Mouse (Mus musculus): ENCODE measurements around the gene 1810024B03Rik. TPM values are rescaled to one million over a fixed set of nuclear protein-coding genes. Genes with fewer than 3 reads are reported as not detected.
A peak's percentile ranks its signal among the peaks of the same experiment; 100 is the strongest.

The 1810024B03Rik gene
- polyA plus RNA-seq, 1 experiment = 8.1 TPM

DNA sequence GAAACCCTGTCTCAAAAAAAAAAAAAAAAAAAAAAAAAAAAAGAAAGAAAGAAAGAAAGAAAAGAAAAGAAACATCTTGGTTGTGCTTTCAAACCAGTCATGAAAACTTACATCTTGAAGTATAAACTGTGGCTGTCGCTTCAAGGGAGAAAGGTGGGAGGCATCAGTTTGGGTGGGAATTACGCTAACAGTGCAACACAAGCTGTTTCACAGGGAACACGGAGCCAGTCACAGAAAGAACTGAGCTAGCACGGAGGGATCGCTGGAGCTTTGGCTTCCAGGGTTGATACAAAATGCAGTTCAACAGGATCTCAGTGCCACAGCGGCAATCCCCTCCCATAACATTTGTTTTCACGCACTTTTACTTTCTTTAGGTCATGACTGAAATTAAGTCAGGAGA is 68.1 kb downstream of the 1810024B03Rik start:
- Histone ChIP-seq H3K27me3 (ENCODE audit: control insufficient read depth, insufficient read depth, low read length) (no peaks in the 10 kb centered on the region), H3K4me1 (ENCODE audit: control insufficient read depth, insufficient read depth, low read length) (peaks cover 16% of the 10 kb centered on the region), H3K27ac (ENCODE audit: control insufficient read depth, insufficient read depth, low read depth, low read length) (no peak overlapping the region), H3K4me3 (ENCODE audit: control insufficient read depth, low read depth, low read length) (peak overlapping the region; percentile 90), H3K36me3 (ENCODE audit: control insufficient read depth, insufficient read depth, low read length) (no peaks in the 10 kb centered on the region)
- TF ChIP-seq CTCF (IDR thresholded peaks at IDR 0.05; ENCODE audit: control insufficient read depth, insufficient read depth, insufficient replicate concordance, low read depth, low read length) = no peak
- no peak for TF ChIP-seq POLR2A (IDR thresholded peaks at IDR 0.05; ENCODE audit: control insufficient read depth, low read depth, low read length)

- Histone ChIP-seq H3K36me3 (ENCODE audit: control insufficient read depth, insufficient read depth, low read length) (no peaks in the 10 kb centered on the region), H3K4me3 (ENCODE audit: control insufficient read depth, low read depth, low read length) (no peak overlapping the region), H3K4me1 (ENCODE audit: control insufficient read depth, insufficient read depth, low read length) (peaks cover 16% of the 10 kb centered on the region), H3K27me3 (ENCODE audit: control insufficient read depth, insufficient read depth, low read length) (no peaks in the 10 kb centered on the region), H3K27ac (ENCODE audit: control insufficient read depth, insufficient read depth, low read depth, low read length) (no peak overlapping the region)
- TF ChIP-seq CTCF (IDR thresholded peaks at IDR 0.05; ENCODE audit: control insufficient read depth, insufficient read depth, insufficient replicate concordance, low read depth, low read length) = no peak
- no peak for TF ChIP-seq POLR2A (IDR thresholded peaks at IDR 0.05; ENCODE audit: control insufficient read depth, low read depth, low read length)
Observed at GRCm38 (mm10) chr2:127139605-127140004, 68.5 kb downstream of the 1810024B03Rik start.

- Histone ChIP-seq H3K27me3 (ENCODE audit: control insufficient read depth, insufficient read depth, low read length) (no peaks in the 10 kb centered on the region), H3K4me3 (ENCODE audit: control insufficient read depth, low read depth, low read length) (no peak overlapping the region)
- TF ChIP-seq POLR2A (IDR thresholded peaks at IDR 0.05; ENCODE audit: control insufficient read depth, low read depth, low read length) (no peak), CTCF (IDR thresholded peaks at IDR 0.05; ENCODE audit: control insufficient read depth, insufficient read depth, insufficient replicate concordance, low read depth, low read length) (no peak)
Observed at GRCm38 (mm10) chr2:127139094-127139493, 69.0 kb downstream of the 1810024B03Rik start.

DNA sequence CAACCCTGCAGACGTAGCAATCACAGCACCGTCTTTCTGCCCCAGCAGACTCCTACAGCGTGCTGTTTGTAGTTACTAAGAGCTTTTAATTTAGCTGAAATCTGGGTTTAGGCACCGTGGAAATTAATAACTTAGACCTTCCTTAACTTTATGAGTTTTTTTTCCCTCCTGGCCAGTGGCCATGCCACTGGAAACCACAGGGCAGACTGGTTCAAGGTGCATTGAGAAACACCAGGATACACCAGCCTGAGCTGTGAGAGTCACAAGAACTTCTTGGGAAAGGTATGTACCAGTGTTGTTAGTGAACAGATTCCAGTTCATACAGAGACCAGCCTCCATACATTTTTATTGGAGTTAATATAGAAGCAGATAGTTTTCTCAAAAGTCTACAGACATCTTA is 69.6 kb downstream of the 1810024B03Rik start:
- H3K27me3 ChIP-seq (ENCODE audit: control insufficient read depth, insufficient read depth, low read length) = no peaks in the 10 kb centered on the region
- TF ChIP-seq CTCF (IDR thresholded peaks at IDR 0.05; ENCODE audit: control insufficient read depth, insufficient read depth, insufficient replicate concordance, low read depth, low read length) (no peak), POLR2A (IDR thresholded peaks at IDR 0.05; ENCODE audit: control insufficient read depth, low read depth, low read length) (no peak)
- no peak overlapping the region for H3K4me3 ChIP-seq (ENCODE audit: control insufficient read depth, low read depth, low read length)
- no peak overlapping the region for H3K27ac ChIP-seq (ENCODE audit: control insufficient read depth, insufficient read depth, low read depth, low read length)
- peaks cover 14% of the 10 kb centered on the region for H3K4me1 ChIP-seq (ENCODE audit: control insufficient read depth, insufficient read depth, low read length)
- no peaks in the 10 kb centered on the region for H3K36me3 ChIP-seq (ENCODE audit: control insufficient read depth, insufficient read depth, low read length)

More at GRCm38 (mm10) chr2:127139094-127139493, 69.0 kb downstream of the 1810024B03Rik start:
- Histone ChIP-seq H3K27ac (ENCODE audit: control insufficient read depth, insufficient read depth, low read depth, low read length) (no peak overlapping the region), H3K36me3 (ENCODE audit: control insufficient read depth, insufficient read depth, low read length) (no peaks in the 10 kb centered on the region), H3K4me1 (ENCODE audit: control insufficient read depth, insufficient read depth, low read length) (peaks cover 16% of the 10 kb centered on the region)

- Histone ChIP-seq H3K27ac (ENCODE audit: control insufficient read depth, insufficient read depth, low read depth, low read length) (no peak overlapping the region), H3K4me3 (ENCODE audit: control insufficient read depth, low read depth, low read length) (no peak overlapping the region), H3K27me3 (ENCODE audit: control insufficient read depth, insufficient read depth, low read length) (no peaks in the 10 kb centered on the region), H3K36me3 (ENCODE audit: control insufficient read depth, insufficient read depth, low read length) (no peaks in the 10 kb centered on the region), H3K4me1 (ENCODE audit: control insufficient read depth, insufficient read depth, low read length) (peaks cover 17% of the 10 kb centered on the region)
- no peak; the same call in 1 of the 2 replicates for TF ChIP-seq CTCF (IDR thresholded peaks at IDR 0.05; ENCODE audit: control insufficient read depth, insufficient read depth, insufficient replicate concordance, low read depth, low read length)
- TF ChIP-seq POLR2A (IDR thresholded peaks at IDR 0.05; ENCODE audit: control insufficient read depth, low read depth, low read length) = no peak
Observed at GRCm38 (mm10) chr2:127137838-127138420, 70.2 kb downstream of the 1810024B03Rik start.

DNA sequence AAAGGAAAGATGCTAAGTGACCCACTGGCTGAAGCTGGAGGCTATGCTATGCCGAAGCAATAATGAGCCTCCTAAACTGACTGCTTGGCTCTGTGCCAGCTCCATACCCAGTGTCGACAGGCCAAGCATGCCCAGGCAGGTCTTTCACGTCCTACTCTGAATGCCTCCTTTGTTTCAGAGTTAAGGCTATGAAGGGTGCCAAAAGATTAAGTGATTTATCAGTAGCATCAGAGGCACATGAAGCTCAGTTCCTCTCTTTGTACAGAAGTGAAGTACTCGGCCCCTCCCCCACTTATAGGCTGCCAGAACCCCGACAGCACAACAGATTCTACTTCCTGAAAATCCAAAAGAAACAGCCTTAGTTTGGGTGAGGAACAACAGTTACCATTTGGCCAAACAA is 71.1 kb downstream of the 1810024B03Rik start:
- peaks cover 17% of the 10 kb centered on the region for H3K4me1 ChIP-seq (ENCODE audit: control insufficient read depth, insufficient read depth, low read length)
- TF ChIP-seq CTCF (IDR thresholded peaks at IDR 0.05; ENCODE audit: control insufficient read depth, insufficient read depth, insufficient replicate concordance, low read depth, low read length) (no peak), POLR2A (IDR thresholded peaks at IDR 0.05; ENCODE audit: control insufficient read depth, low read depth, low read length) (no peak; the same call in 1 of the 2 replicates)

More for the DNA sequence above, 71.1 kb downstream of the 1810024B03Rik start:
- no peak overlapping the region for H3K27ac ChIP-seq (ENCODE audit: control insufficient read depth, insufficient read depth, low read depth, low read length)
- no peaks in the 10 kb centered on the region for H3K36me3 ChIP-seq (ENCODE audit: control insufficient read depth, insufficient read depth, low read length)
- no peaks in the 10 kb centered on the region for H3K27me3 ChIP-seq (ENCODE audit: control insufficient read depth, insufficient read depth, low read length)
- H3K4me3 ChIP-seq (ENCODE audit: control insufficient read depth, low read depth, low read length) = no peak overlapping the region

Other genes starting within 250 kb of the 1810024B03Rik start
- gene Ap4e1, start 199.6 kb downstream of the 1810024B03Rik start, polyA plus RNA-seq (2012; rRNA removed) = 3.1 and 3.5 TPM in 2 replicates
- 4.2 and 6.5 TPM in 2 replicates for gene Blvra, start 137.6 kb downstream of the 1810024B03Rik start, polyA plus RNA-seq (2012; rRNA removed)
- gene Ncaph, start 74.3 kb downstream of the 1810024B03Rik start, polyA plus RNA-seq (2012; rRNA removed) = 6.0 and 6.1 TPM in 2 replicates
- 42.2 and 44.2 TPM in 2 replicates for gene Itpripl1, start 64.8 kb downstream of the 1810024B03Rik start, polyA plus RNA-seq (2012; rRNA removed)
- gene Snrnp200, start 106 bp upstream of the 1810024B03Rik start, polyA plus RNA-seq (2012; rRNA removed) = 45.6 and 45.7 TPM in 2 replicates
- 24.7 and 28.7 TPM in 2 replicates for gene Ciao1, start 39.5 kb upstream of the 1810024B03Rik start, polyA plus RNA-seq (2012; rRNA removed)
- gene Tmem127, start 39.6 kb upstream of the 1810024B03Rik start, polyA plus RNA-seq (2012; rRNA removed) = 54.2 and 64.2 TPM in 2 replicates
- gene Stard7, start 61.9 kb upstream of the 1810024B03Rik start, polyA plus RNA-seq (2012; rRNA removed) = 14.1 and 18.3 TPM in 2 replicates
- 6.7 and 9.6 TPM in 2 replicates for gene Dusp2, start 127.9 kb upstream of the 1810024B03Rik start, polyA plus RNA-seq (2012; rRNA removed)
- not detected in 2 replicates for gene Astl, start 130.4 kb upstream of the 1810024B03Rik start, polyA plus RNA-seq (2012; rRNA removed)
- 0.16 and 0.17 TPM in 2 replicates for gene Adra2b, start 154.9 kb upstream of the 1810024B03Rik start, polyA plus RNA-seq (2012; rRNA removed)
- gene Gpat2, start 216.9 kb upstream of the 1810024B03Rik start, polyA plus RNA-seq (2012; rRNA removed) = 53.2 and 63.0 TPM in 2 replicates
- gene Fahd2a, start 236.3 kb upstream of the 1810024B03Rik start, polyA plus RNA-seq (2012; rRNA removed) = 26.7 and 27.1 TPM in 2 replicates